Mouse (Mus musculus): ENCODE measurements around the gene Sbf1.

Sbf1 gene

DNA sequence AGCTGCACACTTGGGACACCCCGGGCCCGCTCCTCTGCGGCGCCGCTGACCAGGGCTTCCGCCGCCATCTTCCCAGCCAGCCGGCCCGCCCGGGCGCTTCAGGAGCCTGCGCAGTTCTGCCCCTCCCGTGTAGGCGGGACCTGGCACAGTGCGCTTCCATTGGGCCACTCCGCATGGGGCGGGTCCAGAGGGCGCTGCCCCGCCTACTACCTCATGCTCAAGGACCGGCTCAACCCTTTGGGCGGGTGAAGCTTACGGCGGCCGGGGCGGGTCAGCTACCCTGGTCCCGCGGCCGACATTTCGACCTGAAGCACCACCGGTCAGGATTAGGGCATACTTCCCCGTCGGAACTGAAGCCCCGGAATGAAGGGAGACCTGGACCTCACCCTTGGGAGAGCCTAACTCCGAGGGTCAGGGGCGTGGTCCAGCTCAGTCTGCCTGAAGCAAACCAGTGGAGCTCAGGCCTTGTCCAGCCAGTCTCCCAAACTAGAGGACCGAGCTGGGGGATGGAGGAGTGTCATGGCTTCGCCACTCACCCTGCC lies at the start of gene Sbf1:
Gene Sbf1, minus strand, starts transcription at position 122 of the 542 bp plus-strand sequence.
- DNase-seq (ENCODE audit: low read depth, low spot score) = peak; percentile 95

DNA sequence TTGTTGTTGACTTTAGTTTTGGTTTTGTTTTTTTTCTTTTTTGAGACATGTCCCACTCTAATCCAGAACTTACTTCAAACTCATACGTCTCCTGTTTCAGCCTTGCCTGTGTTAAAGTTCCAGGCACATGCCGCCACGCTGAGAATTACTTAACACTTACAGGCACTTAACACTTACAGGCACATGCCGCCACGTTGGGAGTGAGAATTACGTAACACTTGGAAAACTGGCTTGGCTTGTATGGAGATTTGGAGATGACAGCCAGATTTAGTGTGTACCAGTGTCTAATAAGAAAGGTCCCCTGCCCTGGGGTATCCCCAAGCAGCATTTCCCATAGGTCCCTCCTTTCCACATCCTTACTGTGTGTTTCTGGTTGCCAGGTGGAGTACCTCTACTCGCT lies 47.9 kb upstream of the Sbf1 start:
- no peak for DNase-seq (ENCODE audit: low read depth, low spot score)

DNA sequence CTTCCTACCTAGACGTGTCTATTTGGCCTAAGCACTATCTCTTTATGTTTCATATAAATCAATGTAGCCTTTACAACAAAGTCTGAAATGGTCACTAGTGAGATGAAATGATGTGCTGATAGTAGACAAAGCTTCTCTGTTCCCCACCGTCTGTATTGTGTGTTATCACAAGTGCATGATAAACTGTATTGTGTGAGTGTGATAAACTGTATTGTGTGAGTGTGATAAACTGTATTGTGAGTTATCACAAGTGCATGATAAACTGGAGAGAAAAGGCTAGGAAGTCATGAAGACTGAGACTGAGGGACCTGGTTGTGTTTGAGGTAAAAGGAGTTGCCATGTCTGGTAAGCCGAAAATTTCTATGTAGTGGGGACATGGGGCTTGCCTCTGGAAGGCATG lies 43.7 kb upstream of the Sbf1 start:
- DNase-seq (ENCODE audit: low read depth, low spot score) = no peak

DNA sequence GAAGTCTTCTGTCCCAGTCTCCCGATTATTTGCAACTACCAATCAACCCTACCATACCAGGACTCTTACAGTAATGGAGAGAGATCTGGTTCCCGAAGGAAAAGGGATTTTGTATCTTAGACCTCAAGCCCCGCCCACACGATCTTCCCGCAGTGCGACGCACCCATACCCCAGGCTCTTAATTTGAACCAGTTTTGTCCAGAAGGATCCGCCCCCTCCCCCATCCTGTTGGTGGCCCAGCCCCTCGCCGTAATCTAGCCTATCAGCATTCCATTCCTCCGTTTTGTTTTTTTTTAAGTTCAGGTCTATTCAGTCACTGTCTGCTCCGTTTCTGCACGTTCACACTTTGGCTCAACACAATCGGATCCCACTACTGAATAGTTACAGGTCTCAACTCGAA lies 41.3 kb upstream of the Sbf1 start:
- DNase-seq (ENCODE audit: low read depth, low spot score) = peak; percentile 93

DNA sequence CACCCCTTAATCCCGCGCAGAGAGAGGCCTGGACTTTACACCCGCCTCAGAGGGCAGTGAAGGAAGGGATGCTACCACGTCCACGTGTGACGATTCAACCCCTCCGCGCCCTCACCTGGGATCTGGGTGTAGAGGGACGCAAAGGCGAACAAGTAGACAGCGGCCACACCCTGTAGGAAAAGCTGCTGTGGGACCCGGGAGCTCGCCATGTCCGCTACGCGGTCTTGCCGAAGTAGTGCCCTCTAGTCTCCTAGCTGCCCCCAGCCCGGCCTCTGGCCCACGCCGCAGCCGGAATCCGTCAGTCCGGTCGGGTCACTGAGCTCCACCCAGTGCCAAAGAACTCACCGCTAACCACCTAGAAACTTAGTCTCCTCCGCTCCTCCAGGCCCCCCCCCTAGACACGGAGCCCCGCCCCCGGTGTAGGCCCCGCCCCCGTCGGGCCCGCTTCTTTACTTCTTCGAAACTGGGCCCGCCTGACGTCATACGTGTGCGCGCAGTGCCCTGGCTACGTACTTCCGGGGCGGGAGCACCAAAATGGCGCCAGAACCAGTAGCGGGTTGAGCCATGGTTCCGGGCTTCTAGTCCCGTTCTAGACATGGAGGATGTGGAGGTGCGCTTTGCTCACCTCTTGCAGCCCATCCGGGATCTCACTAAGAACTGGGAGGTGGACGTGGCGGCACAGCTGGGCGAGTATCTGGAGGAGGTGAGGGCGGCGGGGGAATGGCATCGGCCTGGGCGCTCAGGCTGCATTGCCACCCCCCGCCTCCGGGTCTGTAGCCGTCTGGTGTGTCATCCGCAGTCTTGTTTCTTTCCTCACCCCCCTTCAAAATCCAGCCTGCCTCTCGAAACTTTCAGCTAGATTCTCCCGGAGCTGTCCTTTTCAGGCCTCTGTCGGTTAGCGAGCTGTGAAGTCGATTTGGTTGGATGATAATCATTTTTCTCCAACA lies 40.4 kb upstream of the Sbf1 start, which contains the start of the genes Lmf2 and Ncaph2:
Gene Lmf2, minus strand, starts transcription at position 419 of the 947 bp plus-strand sequence.
Gene Ncaph2, plus strand, starts transcription at position 479 of the 947 bp plus-strand sequence.
- DNase-seq (ENCODE audit: low read depth, low spot score) = peak; percentile 95

DNA sequence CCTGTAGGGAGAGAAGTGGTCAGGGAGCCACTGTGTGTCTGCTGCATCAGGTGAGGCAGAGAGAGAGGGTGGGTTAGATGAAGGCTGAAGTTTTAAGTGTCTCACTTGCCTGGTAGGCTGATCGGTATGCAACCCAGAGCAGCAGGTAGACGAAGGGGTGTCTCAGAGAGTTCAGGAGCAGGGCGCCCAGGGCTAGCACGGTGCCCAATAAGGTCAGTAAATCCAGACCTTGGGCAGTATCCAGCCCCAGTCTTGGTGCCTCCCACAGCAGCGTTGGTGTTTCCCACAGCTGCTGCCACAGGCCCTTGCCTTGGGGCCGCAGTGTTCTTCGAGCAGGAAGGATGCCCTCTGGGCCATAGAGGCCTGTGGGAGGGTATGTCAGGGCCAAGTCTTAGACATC lies 39.3 kb upstream of the Sbf1 start:
- DNase-seq (ENCODE audit: low read depth, low spot score) = no peak

DNA sequence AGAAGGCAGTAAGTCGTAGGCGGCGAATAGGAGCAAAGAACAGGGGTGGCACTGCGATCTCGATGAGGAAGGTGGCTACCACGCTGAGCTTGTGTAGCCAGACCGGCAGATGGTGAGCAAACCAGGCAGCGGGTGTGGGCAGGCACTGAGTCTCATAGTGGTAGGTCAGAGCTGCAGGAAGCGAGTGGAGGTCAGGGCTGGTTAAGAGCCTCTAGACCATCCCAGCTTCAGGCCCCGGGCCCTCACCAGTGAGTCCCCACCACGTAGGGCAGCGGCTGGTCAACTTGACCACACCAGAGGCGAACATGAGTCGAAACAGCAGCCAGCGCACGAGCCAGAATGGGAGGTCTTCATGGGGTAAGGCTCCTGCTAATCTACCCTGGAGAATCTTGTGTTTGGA lies 38.7 kb upstream of the Sbf1 start:
- no peak for DNase-seq (ENCODE audit: low read depth, low spot score)

DNA sequence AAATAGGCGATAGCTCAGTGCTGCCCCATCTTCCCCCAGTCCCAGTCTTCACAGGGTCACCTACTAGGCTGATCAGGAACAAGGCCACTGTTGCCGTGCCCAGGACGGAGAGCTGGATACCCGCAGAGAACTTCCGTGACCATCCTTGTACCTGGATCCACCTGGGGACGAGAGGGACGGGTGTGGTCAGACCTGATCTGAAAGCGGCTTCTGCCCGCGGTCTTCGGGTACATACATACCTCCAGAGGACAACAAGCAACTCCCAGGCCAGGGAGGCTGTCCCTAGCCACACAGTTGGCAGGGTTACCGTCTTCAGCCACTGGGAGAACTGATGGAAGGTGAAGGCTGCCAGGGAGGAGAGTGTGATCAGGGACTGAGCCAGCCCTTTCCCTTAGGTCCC lies 37.7 kb upstream of the Sbf1 start:
- no peak for DNase-seq (ENCODE audit: low read depth, low spot score)

DNA sequence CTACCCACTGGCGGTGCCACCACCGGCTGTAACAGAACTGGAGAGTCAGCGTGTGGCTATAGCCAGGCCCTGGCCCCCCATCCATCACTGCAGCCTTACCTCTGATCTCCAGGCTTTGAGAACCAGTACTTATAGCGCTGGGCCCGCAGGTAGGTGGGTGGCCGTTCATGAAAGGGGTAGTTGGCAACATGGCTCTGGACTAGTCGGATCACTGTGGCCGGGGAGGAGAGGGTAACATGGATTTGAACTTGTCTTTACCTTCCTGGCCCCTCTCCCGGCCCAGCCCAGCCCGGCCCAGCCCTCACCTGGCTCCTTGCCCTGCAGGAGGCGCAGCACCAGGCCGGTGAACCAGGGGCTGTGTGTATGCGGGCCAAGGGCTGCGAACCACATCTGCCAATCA lies 36.9 kb upstream of the Sbf1 start:
- no peak for DNase-seq (ENCODE audit: low read depth, low spot score)

DNA sequence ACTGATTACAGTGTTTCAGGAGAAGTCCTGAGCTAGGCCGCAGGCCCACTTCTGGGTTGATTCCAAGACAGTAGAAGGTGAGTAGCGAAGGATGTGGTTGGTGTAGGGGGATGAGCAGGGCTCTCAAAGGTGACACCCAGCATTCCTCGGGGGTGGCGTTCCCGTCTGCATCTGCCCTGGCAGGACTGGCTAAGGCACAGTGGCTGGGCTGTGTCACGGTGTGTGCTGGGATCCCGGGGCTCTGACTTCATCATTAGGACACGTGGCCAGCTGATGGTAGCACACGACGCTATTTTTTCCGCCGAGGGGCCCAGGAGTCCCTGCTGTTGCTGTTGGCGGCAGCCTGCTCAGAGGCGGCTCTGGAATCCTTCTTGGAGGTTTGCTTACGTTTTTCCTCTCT lies 36.2 kb upstream of the Sbf1 start:
- no peak for DNase-seq (ENCODE audit: low read depth, low spot score)

DNA sequence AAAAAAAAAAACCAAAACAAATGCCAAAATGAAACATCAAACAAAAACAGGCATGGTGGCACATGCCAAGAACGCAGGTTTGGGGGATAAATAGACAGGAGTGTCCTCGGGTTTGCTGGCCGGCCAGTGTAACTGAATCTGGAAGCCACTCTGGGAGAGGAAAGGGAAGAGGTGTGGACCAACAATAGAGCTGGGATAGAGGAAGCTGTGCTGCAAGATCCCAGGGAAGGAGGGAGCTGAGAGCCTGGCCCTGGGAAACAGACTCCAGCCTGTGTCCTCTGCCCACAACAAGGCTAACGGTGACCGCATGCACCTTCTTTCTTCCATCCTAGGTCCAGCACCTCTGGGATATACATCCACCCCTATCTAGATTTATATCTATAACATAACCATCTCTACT lies 35.3 kb upstream of the Sbf1 start:
- DNase-seq (ENCODE audit: low read depth, low spot score) = no peak

DNA sequence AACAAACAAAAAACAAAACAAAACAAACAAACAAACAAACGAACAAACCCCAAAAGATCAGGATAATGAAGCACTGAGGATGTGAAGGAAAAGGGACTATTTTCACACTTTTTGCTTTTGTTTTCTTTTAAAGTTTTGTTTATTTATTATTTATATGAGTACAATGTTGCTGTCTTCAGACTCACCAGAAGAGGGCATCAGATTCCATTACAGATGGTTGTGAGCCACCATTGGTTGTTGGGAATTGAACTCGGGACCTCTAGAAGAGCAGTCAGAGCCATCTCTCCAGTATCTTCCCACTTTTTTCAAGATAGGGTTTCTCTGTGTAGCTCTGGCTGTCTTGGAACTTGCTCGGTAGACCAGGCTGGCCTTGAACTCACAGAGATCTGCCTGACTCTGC lies 28.2 kb upstream of the Sbf1 start:
- DNase-seq (ENCODE audit: low read depth, low spot score) = no peak

DNA sequence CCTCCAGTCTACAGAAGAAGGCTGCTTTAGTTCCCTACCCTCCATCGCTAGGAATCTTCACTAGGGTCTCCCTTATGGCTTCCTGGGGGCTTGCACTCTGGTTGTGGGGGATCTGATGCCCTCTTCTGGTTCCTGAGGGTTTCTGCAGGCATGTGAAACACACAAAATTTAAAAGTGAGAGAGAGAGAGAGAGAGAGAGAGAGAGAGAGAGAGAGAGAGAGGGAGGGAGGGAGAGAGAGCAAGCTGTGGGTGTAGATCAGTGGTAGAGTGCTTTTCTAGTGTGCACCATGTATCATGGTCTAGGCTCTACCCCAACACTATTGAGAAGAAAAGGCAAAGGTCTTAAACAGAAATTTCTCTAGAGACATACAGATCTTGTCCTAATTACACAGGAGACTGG lies 26.6 kb upstream of the Sbf1 start:
- no peak for DNase-seq (ENCODE audit: low read depth, low spot score)

DNA sequence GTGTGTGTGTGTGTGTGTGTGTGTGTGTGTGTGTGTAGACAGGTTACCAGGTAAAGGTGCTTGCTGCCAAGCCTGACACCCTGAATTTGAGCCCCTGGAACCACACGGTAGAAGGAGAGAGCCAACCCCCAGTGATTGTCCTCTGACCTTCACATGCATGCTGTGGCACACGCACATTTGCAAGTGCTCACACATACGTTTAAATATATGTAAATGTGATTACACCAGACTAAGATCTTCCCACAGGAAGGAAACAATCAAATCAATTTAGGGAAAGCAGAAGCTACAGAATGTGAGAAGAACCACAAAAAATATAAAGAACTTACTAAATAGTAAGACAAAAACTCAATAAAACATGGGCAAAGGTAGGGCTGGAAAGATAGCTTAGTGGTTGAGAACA lies 25.0 kb upstream of the Sbf1 start:
- DNase-seq (ENCODE audit: low read depth, low spot score) = no peak

DNA sequence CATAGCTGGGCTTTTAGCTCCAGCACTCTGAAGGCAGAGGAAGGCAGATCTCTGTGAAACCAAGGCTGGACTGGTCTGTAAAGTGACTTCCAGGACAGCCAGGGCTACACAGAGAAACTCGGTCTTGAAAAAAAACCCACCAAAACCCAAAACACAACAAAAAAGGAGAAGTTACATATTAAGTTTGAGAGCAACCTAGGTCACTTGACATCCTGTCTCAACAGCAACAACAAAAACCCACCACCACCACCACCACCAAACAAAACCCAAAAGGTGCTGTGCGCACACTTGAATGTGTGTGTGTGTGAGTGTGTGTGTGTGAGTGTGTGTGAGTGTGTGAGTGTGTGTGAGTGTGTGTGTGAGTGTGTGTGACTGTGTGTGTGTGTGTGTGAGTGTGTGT lies 24.6 kb upstream of the Sbf1 start:
- no peak for DNase-seq (ENCODE audit: low read depth, low spot score)

DNA sequence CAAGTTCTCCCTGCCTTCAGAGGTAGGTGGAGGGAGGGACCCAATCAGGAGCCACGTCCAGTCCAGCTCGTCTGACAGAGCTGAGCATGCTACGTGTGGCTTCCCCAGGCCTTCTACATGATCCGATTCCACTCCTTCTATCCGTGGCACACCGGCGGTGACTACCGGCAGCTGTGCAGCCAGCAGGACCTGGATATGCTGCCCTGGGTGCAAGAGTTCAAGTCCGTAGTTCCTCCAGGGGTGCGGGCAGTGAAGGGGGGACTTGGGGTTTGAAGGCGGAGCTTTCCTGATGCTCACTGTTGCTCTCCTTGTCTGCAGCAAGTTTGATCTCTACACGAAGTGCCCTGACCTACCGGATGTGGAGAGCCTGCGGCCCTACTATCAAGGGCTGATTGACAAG lies 21.3 kb upstream of the Sbf1 start:
- DNase-seq (ENCODE audit: low read depth, low spot score) = no peak

DNA sequence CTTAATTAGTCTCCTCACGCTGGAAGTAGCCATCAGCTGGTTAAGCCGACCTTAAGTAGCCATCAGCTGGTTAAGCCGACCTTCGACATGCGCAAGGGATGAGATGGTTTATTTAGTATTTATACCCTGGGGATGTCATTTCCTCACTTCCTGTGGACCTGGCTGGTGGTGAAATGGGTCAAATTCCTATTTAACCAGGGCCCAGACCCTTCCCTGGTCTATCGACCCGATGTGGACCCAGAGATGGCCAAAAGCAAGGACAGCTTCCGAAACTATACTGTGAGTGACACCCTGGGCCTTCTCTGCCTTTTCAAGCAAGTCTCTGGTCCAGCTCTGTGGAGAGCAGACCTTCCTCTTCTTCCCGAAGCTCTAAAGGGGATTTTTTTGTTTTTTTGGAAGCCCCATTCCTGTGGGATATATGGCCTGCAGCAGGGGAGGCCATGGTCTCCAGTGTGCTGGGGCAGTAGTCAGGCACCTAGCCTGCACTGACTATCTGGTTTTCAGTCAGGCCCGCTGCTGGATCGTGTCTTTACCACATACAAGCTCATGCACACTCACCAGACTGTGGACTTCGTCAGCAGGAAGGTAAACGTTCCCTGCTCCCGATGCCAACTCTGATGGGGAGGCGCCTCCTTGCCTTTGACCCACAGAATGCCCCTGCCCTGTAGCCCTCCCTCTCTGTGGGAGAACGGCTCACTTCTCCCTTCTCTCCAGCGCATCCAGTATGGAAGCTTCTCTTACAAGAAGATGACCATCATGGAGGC lies 19.8 kb upstream of the Sbf1 start:
- DNase-seq (ENCODE audit: low read depth, low spot score) = no peak

DNA sequence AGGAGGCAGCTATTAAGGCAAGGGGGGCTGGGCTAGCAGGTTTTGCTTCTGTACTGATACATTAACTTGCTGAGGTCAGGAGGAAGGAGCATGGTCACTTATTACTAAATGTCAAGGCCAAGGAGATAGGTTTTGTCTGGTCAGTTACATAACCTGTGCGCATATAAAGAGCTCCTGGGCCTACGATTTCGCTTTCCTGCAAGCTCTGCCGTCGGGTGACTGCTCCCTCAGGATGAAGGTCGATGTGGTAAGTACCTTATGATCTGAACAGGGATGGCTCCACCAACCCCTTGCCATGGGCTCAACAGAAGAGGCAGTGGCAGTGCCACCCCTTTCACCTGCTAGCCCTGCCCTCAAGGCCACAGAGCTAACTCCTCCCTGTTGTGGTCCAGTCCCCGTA lies 19.2 kb upstream of the Sbf1 start, which contains the start of gene Miox:
Gene Miox, plus strand, starts transcription at position 128 of the 400 bp plus-strand sequence.
- DNase-seq (ENCODE audit: low read depth, low spot score) = no peak

DNA sequence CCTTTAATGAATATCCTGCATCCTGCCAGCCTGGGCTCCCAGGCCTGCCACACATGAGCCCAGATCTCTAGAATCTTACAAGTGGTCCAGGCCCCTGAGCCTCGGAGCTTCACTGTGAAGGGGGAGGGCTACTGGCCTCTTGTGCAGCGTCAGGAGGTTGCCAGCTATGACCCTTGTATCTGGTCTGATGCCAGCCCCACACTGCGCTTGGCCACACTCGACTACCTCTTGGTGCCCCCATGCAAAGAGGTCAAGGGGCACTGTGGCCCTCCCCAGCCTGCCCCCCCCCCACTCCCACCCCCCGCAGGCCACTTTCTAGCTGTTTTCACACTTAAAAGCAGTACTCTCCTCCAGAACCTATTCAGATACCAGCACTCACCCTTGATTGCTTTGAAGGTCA lies 11.3 kb upstream of the Sbf1 start:
- DNase-seq (ENCODE audit: low read depth, low spot score) = no peak

DNA sequence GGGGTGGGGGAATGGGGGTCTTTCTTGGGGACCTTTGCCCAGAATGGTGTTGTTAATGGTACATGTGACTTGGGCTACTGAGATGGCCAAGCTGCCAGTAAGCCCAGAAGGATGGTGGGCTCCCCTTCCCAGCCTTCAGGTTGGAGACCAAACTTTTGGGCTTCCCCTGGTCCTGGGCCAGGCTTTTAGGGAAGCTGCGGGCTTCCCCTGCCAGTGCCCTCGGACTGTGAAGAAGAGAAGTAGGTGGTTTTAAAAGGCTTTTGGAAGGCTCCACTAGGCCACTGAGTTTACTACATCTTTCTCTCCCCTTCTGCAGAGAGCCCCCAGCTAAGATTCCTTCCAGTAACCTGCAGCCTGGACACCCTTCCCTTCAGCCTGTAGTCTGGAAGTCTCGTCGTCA lies 8.5 kb upstream of the Sbf1 start:
- no peak for DNase-seq (ENCODE audit: low read depth, low spot score)

DNA sequence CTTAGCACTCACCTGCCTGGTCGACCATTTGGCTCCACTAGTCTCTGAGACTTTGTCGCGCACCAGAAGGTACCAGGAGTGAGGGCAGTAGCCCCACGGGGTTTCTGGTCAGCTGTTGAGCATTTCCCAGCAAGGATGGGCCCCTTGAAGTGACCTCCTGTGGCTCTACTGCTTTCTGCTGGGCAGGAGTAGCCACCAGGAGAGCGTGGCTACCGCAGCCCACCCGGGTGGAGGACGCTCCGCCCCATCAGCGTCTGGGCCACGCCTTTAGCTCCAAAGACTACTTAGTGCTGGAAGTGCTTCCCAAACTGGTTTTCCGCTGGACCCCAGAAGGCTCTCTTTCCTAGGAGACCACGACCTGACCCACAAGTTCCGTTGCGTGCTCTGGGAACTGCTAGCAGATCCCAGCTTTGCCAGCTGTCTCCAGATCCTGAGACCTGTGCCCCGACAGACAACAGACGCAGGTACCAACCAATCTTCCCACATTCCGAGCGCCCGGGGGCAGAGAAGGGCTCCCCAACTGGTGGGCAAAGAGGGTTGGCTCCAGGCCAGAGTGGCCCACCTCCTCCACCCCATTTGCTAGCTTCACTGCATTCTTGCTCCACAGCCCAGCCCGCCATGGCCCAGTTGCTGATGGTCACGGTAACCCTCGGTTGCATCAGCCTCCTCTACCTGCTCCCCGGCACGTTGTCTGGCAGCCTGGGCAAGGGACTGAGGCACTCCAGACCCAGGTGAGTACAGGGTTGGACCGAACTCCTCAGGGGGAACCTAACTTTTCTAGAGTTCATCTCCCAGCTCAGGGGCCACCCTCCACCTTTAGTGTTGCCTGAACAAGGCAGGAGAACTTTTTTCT lies 7.8 kb upstream of the Sbf1 start, which contains the start of gene Adm2:
Gene Adm2, plus strand, starts transcription at position 51 of the 853 bp plus-strand sequence.
- DNase-seq (ENCODE audit: low read depth, low spot score) = no peak
